Mouse (Mus musculus) adrenal gland, adult 8-10 months (tissue): ENCODE data around the gene Olfr314. TPM values are rescaled to one million over a fixed set of nuclear protein-coding genes. Genes with fewer than 3 reads are reported as not detected.
"Not testable (repeated sequence)": the region's sequence is repeated elsewhere in the genome, so short reads cannot be mapped to it uniquely, and the experiment has no call there.

Source experiments
- DNase-seq: peaks from one replicate; pipeline ENCODE4 v3.0.0; 2022
- total RNA-seq, 4 experiments: library from RNA; stranded (reverse); gene quantifications; 2 replicates each; pipeline ENCODE4 v1.2.4; 2022

Olfr314 gene
- total RNA-seq, 4 experiments from 2014 or later: not detected

DNA sequence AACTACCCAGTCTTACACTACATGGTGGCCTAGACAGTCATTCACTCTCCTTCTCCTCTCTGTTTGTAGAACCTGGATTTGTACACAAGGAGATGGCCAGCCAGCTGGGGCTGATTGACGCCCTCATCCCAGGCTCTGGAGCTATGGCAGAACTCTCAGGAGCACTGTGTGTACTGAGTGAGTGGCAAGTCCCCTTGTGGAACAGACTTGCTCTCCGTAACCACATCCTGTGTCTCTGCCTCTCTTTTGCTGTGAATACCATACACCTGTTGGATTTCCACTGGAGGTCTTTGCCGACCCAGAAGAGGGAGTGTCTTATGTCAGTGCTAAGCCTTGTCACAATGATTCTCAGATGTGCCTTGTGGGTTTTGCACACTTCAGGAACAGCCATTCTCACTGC is 49.8 kb downstream of the Olfr314 start:
- not testable (repeated sequence) for DNase-seq

Other genes starting within 250 kb of the Olfr314 start
- gene Olfr330, start 248.1 kb upstream of the Olfr314 start, total RNA-seq: 1 to 10 TPM in 3 of 4 experiments, under 1 TPM in 1; 0.49 to 1.8 (median 1.5) TPM
- 1 to 10 TPM in 1 of 4 experiments, under 1 TPM in 3; 0.22 to 1.2 (median 0.71) TPM for gene Olfr329-ps, start 236.5 kb upstream of the Olfr314 start, total RNA-seq
- gene Olfr328, start 227.3 kb upstream of the Olfr314 start, total RNA-seq: under 1 TPM; 0.31 to 0.73 (median 0.40) TPM
- gene Olfr224, start 212.4 kb upstream of the Olfr314 start, total RNA-seq: not detected
- gene Olfr325, start 205.2 kb upstream of the Olfr314 start, total RNA-seq: not detected
- not detected for gene Olfr324, start 187.8 kb upstream of the Olfr314 start, total RNA-seq
- gene 2210407C18Rik, start 166.9 kb upstream of the Olfr314 start, total RNA-seq: not detected
- gene Olfr323, start 152.5 kb upstream of the Olfr314 start, total RNA-seq: not detected
- not detected for gene Trim58, start 142.5 kb upstream of the Olfr314 start, total RNA-seq
- gene Olfr322, start 124.2 kb upstream of the Olfr314 start, total RNA-seq: not detected
- not detected for gene Olfr320, start 101.9 kb upstream of the Olfr314 start, total RNA-seq
- gene Olfr319, start 83.8 kb upstream of the Olfr314 start, total RNA-seq: not detected
- gene Olfr318, start 58.9 kb upstream of the Olfr314 start, total RNA-seq: not detected
- gene Olfr317, start 43.7 kb upstream of the Olfr314 start, total RNA-seq: not detected
- gene Olfr316, start 30.2 kb upstream of the Olfr314 start, total RNA-seq: not detected
- not detected for gene Olfr315, start 9.8 kb upstream of the Olfr314 start, total RNA-seq
- 1 to 10 TPM; 2.4 to 3.7 (median 2.9) TPM for gene Fam183b, start 19.0 kb downstream of the Olfr314 start, total RNA-seq
- gene Olfr313, start 32.0 kb downstream of the Olfr314 start, total RNA-seq: not detected
- not detected for gene Olfr312, start 46.3 kb downstream of the Olfr314 start, total RNA-seq
- gene Olfr311, start 56.3 kb downstream of the Olfr314 start, total RNA-seq: not detected
- gene Gm12258, start 64.2 kb downstream of the Olfr314 start, total RNA-seq: 10 to 100 TPM in 2 of 4 experiments, 1 to 10 TPM in 2; 4.4 to 15.0 (median 10.3) TPM
- gene 2810021J22Rik, start 84.3 kb downstream of the Olfr314 start, total RNA-seq: 10 to 100 TPM in 1 of 4 experiments, 1 to 10 TPM in 3; 4.7 to 10.8 (median 7.9) TPM
- 1 to 10 TPM; 3.8 to 6.3 (median 5.8) TPM for gene Zfp39, start 121.3 kb downstream of the Olfr314 start, total RNA-seq
- not detected for gene Btnl10, start 135.0 kb downstream of the Olfr314 start, total RNA-seq
- 100 to 1,000 TPM; 179 to 200 (median 190) TPM for gene Rnf187, start 156.0 kb downstream of the Olfr314 start, total RNA-seq
- gene Hist3h2ba, start 166.0 kb downstream of the Olfr314 start, total RNA-seq: 10 to 100 TPM in 2 of 4 experiments, 1 to 10 TPM in 2; 3.3 to 12.2 (median 7.8) TPM
- gene Hist3h2a, start 171.7 kb downstream of the Olfr314 start, total RNA-seq: 10 to 100 TPM; 18.8 to 28.5 (median 26.2) TPM
- gene Trim17, start 171.7 kb downstream of the Olfr314 start, total RNA-seq: under 1 TPM; 0.21 to 0.59 (median 0.46) TPM
- 10 to 100 TPM; 23.2 to 38.7 (median 31.3) TPM for gene Trim11, start 195.1 kb downstream of the Olfr314 start, total RNA-seq